Mouse (Mus musculus) mature B cell (primary cell): Measurements from ENCODE around the gene Tec.

Source experiments
- in situ Hi-C: fragments of 300-500 bp; cut with MboI; formaldehyde crosslinking; loops from 2 replicates; pipeline ENCODE4 v1.14.3; 2019

Gene Tec

GRCm38 (mm10) chr5:72891534-72891933 is 23.3 kb upstream of the Tec start:
- in situ Hi-C loops, result no loop called here

- in situ Hi-C loops, result no loop called here
These were observed 20.0 kb upstream of the Tec start for GRCm38 (mm10) chr5:72888260-72888659.

- in situ Hi-C loops, result no loop called here
These were observed 18.4 kb upstream of the Tec start for GRCm38 (mm10) chr5:72886458-72887222.

GRCm38 (mm10) chr5:72883706-72884105 is 15.4 kb upstream of the Tec start:
- in situ Hi-C loops, result no loop called here

- in situ Hi-C loops, result no loop called here
These were observed 14.1 kb upstream of the Tec start for GRCm38 (mm10) chr5:72882412-72882765.

GRCm38 (mm10) chr5:72881748-72882411 is 13.6 kb upstream of the Tec start:
- in situ Hi-C loops, result no loop called here

GRCm38 (mm10) chr5:72879736-72880135 is 11.5 kb upstream of the Tec start:
- in situ Hi-C loops, result no loop called here

GRCm38 (mm10) chr5:72871114-72871513 is 2.8 kb upstream of the Tec start:
- in situ Hi-C loops, result no loop called here

- in situ Hi-C loops, result no loop called here
These were observed 1.7 kb upstream of the Tec start for GRCm38 (mm10) chr5:72869779-72870608.

GRCm38 (mm10) chr5:72867036-72867672 is 1.1 kb downstream of the Tec start:
- in situ Hi-C loops, result no loop called here

- in situ Hi-C loops, result no loop called here
These were observed 1.9 kb downstream of the Tec start for GRCm38 (mm10) chr5:72866260-72866905.

- in situ Hi-C loops, result no loop called here
These were observed 3.6 kb downstream of the Tec start for GRCm38 (mm10) chr5:72864654-72865178.

GRCm38 (mm10) chr5:72863166-72863565 is 5.1 kb downstream of the Tec start:
- in situ Hi-C loops, result no loop called here

GRCm38 (mm10) chr5:72861726-72862385 is 6.4 kb downstream of the Tec start:
- in situ Hi-C loops, result no loop called here

GRCm38 (mm10) chr5:72860899-72861298 is 7.4 kb downstream of the Tec start:
- in situ Hi-C loops, result no loop called here

- in situ Hi-C loops, result no loop called here
These were observed 10.0 kb downstream of the Tec start for GRCm38 (mm10) chr5:72858306-72858705.

GRCm38 (mm10) chr5:72857756-72858155 is 10.5 kb downstream of the Tec start:
- in situ Hi-C loops, result no loop called here

- in situ Hi-C loops, result no loop called here
These were observed 11.9 kb downstream of the Tec start for GRCm38 (mm10) chr5:72856255-72856878.

- in situ Hi-C loops, result no loop called here
These were observed 12.6 kb downstream of the Tec start for GRCm38 (mm10) chr5:72855685-72856124.
